Comparison of ENCODE assay signal across 8 mouse cellular contexts in genomic region chr11:80508361-80509175, GRCm38 (mm10). TPM values are rescaled to one million over a fixed set of nuclear protein-coding genes. Genes with fewer than 3 reads are reported as not detected.
A peak's percentile ranks its signal among the peaks of the same experiment; 100 is the strongest.
DNase-seq lines count a peak whose midpoint lies in the region; ATAC-seq and TF ChIP-seq lines count a peak whose summit lies in the region.

No protein-coding gene starts in this region.

- 0 out of 2 replicates have a peak, but pooled peaks have one; percentile 24 for TF ChIP-seq POLR2A in bone marrow, adult 2 months (IDR thresholded peaks at IDR 0.05; ENCODE audit: borderline replicate concordance, control insufficient read depth, low read depth, low read length)

- H3K9me3 ChIP-seq in heart, embryonic 12.5 days (replicated peaks): no peaks in the 10 kb centered on the region

- no peak for ATAC-seq in heart, embryonic 12.5 days (ENCODE audit: insufficient number of reproducible peaks, low FRiP score)

- no peaks in the 10 kb centered on the region for H3K79me2 ChIP-seq in macrophage (ENCODE audit: inconsistent target)

- H3K27ac ChIP-seq in bone marrow, adult 2 months (ENCODE audit: control insufficient read depth, insufficient read depth, low read depth, low read length, poor library complexity): peak overlapping the region; percentile 88
- peak overlapping the region; percentile 83 for H3K27ac ChIP-seq in heart, embryonic 12.5 days (ENCODE audit: poor library complexity, severe bottlenecking)
- H3K27ac ChIP-seq in macrophage: peak overlapping the region; percentile 41

- no peaks in the 10 kb centered on the region for H3K36me3 ChIP-seq in heart, embryonic 12.5 days
- no peaks in the 10 kb centered on the region for H3K36me3 ChIP-seq in macrophage (ENCODE audit: inconsistent target)

- TF ChIP-seq CTCF in bone marrow, adult 2 months (IDR thresholded peaks at IDR 0.05; ENCODE audit: control insufficient read depth, insufficient read depth, low read length): no peak

- WGBS in bone marrow, adult 2 months: 8% methylated on average over 19 of the region's 19 CpGs
- WGBS in heart, embryonic 12.5 days: 18% methylated on average over 19 of the region's 19 CpGs
- 13% methylated on average over 19 of the region's 19 CpGs for WGBS in macrophage (ENCODE audit: missing documents)

- peak overlapping the region; percentile 59 for H3K4me2 ChIP-seq in heart, embryonic 12.5 days

- H3K4me3 ChIP-seq in bone marrow, adult 2 months (replicated peaks; ENCODE audit: control insufficient read depth, low read depth, low read length): peak overlapping the region; percentile 0
- H3K4me3 ChIP-seq in heart, embryonic 12.5 days: peak overlapping the region; percentile 1; the same call in 1 of the 2 replicates
- H3K4me3 ChIP-seq in macrophage (ENCODE audit: inconsistent target): no peak overlapping the region

- H3K27me3 ChIP-seq in heart, embryonic 12.5 days (replicated peaks): no peaks in the 10 kb centered on the region

- peak; percentile 50 for DNase-seq in embryo, embryonic 11 days
- DNase-seq in embryo, embryonic 10 days (ENCODE audit: low spot score): no peak
- peak; percentile 67 to 68 for DNase-seq in spleen, adult 18-20 months
- DNase-seq in urinary bladder, postnatal 36 days (ENCODE audit: low spot score in 2 of 2): no peak
- DNase-seq in layer of hippocampus, adult 8-10 months (ENCODE audit: low spot score in 2 of 2): no peak

- 0 out of 2 replicates have a peak overlapping the region, but pooled peaks have one; percentile 19 for H3K9ac ChIP-seq in heart, embryonic 12.5 days

- H3K4me1 ChIP-seq in bone marrow, adult 2 months (ENCODE audit: control insufficient read depth, insufficient read depth, low read length): peaks cover 17% of the 10 kb centered on the region
- peaks cover 31% of the 10 kb centered on the region for H3K4me1 ChIP-seq in heart, embryonic 12.5 days (replicated peaks)

RNA-seq across cellular contexts. Expression of gene Cdk5r1, which starts 31.7 kb away (rescaled TPM):
- polyA plus RNA-seq in bone marrow, adult 2 months (2011; ENCODE audit: insufficient read depth, insufficient read length, low replicate concordance, missing spikeins): 2.4 and 3.2 TPM in 2 replicates
- polyA plus RNA-seq in heart, embryonic 12.5 days (2016; fragmentation: Nextera tagmentation; extraction: Ambion mirVana): 0.50 and 0.56 TPM in 2 replicates
- 10 to 100 TPM in 4 of 26 experiments, 1 to 10 TPM in 22; 1.0 to 17.0 (median 2.2) TPM for total RNA-seq in macrophage (2018; cell fraction: chromatin; rRNA removed)
- 10 to 100 TPM in 2 of 26 experiments, 1 to 10 TPM in 7, under 1 TPM in 17; 0.14 to 17.7 (median 0.36) TPM for total RNA-seq in macrophage (2018; cell fraction: cytosol; rRNA removed)
- 10 to 100 TPM in 6 of 26 experiments, 1 to 10 TPM in 20; 1.1 to 16.1 (median 3.0) TPM for total RNA-seq in macrophage (2018; cell fraction: nucleus; rRNA removed)
- polyA plus RNA-seq in macrophage (2018): 0.10 to 0.88 TPM (median 0.26 TPM) in 3 replicates
- 100 to 1,000 TPM; 180 to 207 (median 189) TPM for total RNA-seq in layer of hippocampus, adult 8-10 months (2022)

Comparison
In these comparisons a context has a peak if more than half of its experiments do, and no peak if none do; other contexts are left out.
1. DNase-seq: peak in embryo, embryonic 11 days (single experiment) and spleen, adult 18-20 months (2 of 2); none in embryo, embryonic 10 days (single experiment), urinary bladder, postnatal 36 days (0 of 2) and layer of hippocampus, adult 8-10 months (0 of 2).
2. Peak in every context shown above with its lines, with median percentiles within 50 percentile points of each other: H3K27ac ChIP-seq.